Mouse (Mus musculus) hindbrain, embryonic 16.5 days (tissue): ENCODE measurements at regions not wholly inside any gene's neighbourhood (a gene's known extent, or its start where the extent isn't known, plus 50 kb on each side); places are given as distances from the start of the nearest gene placed in this dataset.

Experiments used
- ATAC-seq: fragments of 200-750 bp; cut with Nextera tagmentation; 2 replicates; pipeline ENCODE4 v1.8.0; 2017; ENCODE audit warnings: moderate TSS enrichment, moderate library complexity
- H3K27ac ChIP-seq: fragments of 300-500 bp; sonication (generic); 2 replicates; pipeline ENCODE4 v1.5.1; 2014; ENCODE audit warnings: low read depth, mild to moderate bottlenecking, control low read depth, low read length, moderate library complexity
- H3K27me3 ChIP-seq: fragments of 300-500 bp; sonication (generic); replicated peaks from 2 replicates; pipeline ENCODE4 v1.6.1; 2014; ENCODE audit warnings: low read length; ENCODE audit not compliant: control insufficient read depth, insufficient read depth
- H3K36me3 ChIP-seq: fragments of 300-500 bp; sonication (generic); 2 replicates; pipeline ENCODE4 v1.6.1; 2014; ENCODE audit warnings: mild to moderate bottlenecking, low read length, moderate library complexity, mixed read lengths; ENCODE audit not compliant: control insufficient read depth, insufficient read depth
- H3K4me1 ChIP-seq: fragments of 300-500 bp; sonication (generic); 2 replicates; pipeline ENCODE4 v1.6.1; 2014; ENCODE audit warnings: low read depth, low read length; ENCODE audit not compliant: control insufficient read depth, insufficient read depth
- H3K4me2 ChIP-seq: fragments of 300-500 bp; sonication (generic); 2 replicates; pipeline ENCODE4 v1.6.1; 2014; ENCODE audit warnings: mild to moderate bottlenecking, low read length, control low read depth, moderate library complexity
- H3K4me3 ChIP-seq: fragments of 300-500 bp; sonication (generic); 2 replicates; pipeline ENCODE4 v1.5.1; 2014; ENCODE audit warnings: mild to moderate bottlenecking, low read length, control low read depth, moderate library complexity
- H3K9ac ChIP-seq: fragments of 300-500 bp; sonication (generic); 2 replicates; pipeline ENCODE4 v1.6.1; 2014; ENCODE audit warnings: low read depth, mild to moderate bottlenecking, control low read depth, low read length, moderate library complexity
- H3K9me3 ChIP-seq: fragments of 300-500 bp; sonication (generic); 2 replicates; pipeline ENCODE4 v1.6.1; 2014; ENCODE audit warnings: mild to moderate bottlenecking, low read length, moderate library complexity; ENCODE audit not compliant: control insufficient read depth
- WGBS: fragments of 180-500 bp; shearing (Covaris S2); extraction: QIAGEN DNeasy Blood & Tissue Kit; methylation state at CpG from one replicate; pipeline ENCODE4 v1.1.7; 2014; 5-methylcytosine and 5-hydroxymethylcytosine counted together

- no peaks in the 10 kb centered on the region for H3K9me3 ChIP-seq
- no peak overlapping the region for H3K4me2 ChIP-seq
- WGBS: 19% methylated on average over 7 of the region's 7 CpGs
- peaks cover 5% of the 10 kb centered on the region; the same call in 1 of the 2 replicates for H3K4me1 ChIP-seq
- H3K27ac ChIP-seq: no peak overlapping the region
- H3K9ac ChIP-seq: no peak overlapping the region
- peak; percentile 76 for ATAC-seq
- no peaks in the 10 kb centered on the region for H3K36me3 ChIP-seq
- no peaks in the 10 kb centered on the region for H3K27me3 ChIP-seq
- H3K4me3 ChIP-seq: no peak overlapping the region
Measured at GRCm38 (mm10) chr5:43094329-43094898, 138.6 kb upstream of the Cpeb2 start.

DNA sequence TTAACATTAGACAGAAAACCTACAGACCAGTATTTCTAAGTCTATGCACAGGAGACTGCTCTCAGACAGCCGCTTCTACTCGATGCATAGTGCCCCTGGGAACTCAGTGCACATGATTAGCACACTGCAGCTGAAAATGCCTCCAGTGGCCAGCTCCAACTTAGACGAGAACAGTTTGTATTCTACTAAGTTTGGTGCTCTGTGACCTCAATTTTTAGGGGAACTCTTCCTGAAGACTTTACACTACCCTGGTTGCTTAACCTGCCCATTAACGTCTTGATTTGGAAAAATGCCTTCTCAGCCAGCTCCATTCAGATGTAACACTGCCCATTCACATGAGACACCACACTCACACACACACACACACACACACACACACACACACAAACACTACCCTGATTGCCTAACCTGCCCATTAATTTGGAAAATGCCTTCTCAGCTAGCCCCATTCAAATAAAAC lies 130.9 kb upstream of the Cpeb2 start:
- H3K4me2 ChIP-seq: no peak overlapping the region
- no peaks in the 10 kb centered on the region for H3K9me3 ChIP-seq
- WGBS: 23% methylated on average over 4 of the region's 4 CpGs
- ATAC-seq: no peak; the same call in 1 of the 2 replicates
- no peaks in the 10 kb centered on the region for H3K36me3 ChIP-seq
- H3K4me1 ChIP-seq: peaks cover 3% of the 10 kb centered on the region
- no peak overlapping the region for H3K27ac ChIP-seq
- no peak overlapping the region for H3K9ac ChIP-seq
- no peaks in the 10 kb centered on the region for H3K27me3 ChIP-seq
- no peak overlapping the region for H3K4me3 ChIP-seq

DNA sequence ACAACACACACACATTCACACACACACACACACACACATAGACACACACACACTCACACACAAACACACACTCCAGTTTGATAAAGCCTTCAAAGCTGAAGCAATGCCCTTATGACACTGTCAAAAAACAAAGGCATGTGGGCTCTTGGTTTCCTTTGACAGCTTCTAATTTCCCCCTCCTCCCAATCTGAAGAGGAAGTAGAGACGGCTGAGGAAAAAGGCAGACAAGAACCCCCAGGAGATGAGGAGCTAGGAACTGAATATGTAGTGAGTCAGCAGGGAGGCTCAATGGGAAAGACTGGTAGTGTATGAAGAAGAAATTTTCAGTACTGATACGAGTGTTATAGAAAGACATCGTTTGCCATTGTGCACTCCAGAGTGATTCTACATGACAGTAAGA lies 130.4 kb upstream of the Cpeb2 start:
- Histone ChIP-seq H3K27me3 (no peaks in the 10 kb centered on the region), H3K9me3 (no peaks in the 10 kb centered on the region), H3K4me2 (no peak overlapping the region), H3K4me1 (peaks cover 3% of the 10 kb centered on the region), H3K36me3 (no peaks in the 10 kb centered on the region), H3K27ac (no peak overlapping the region), H3K4me3 (no peak overlapping the region), H3K9ac (no peak overlapping the region)
- WGBS: 50% methylated on average over 3 of the region's 3 CpGs
- ATAC-seq: no peak

- no peaks in the 10 kb centered on the region for H3K9me3 ChIP-seq
- H3K4me1 ChIP-seq: peaks cover 3% of the 10 kb centered on the region
- H3K4me2 ChIP-seq: no peak overlapping the region
- peak; percentile 43; the same call in 1 of the 2 replicates for ATAC-seq
- no peak overlapping the region for H3K27ac ChIP-seq
- no peak overlapping the region for H3K9ac ChIP-seq
- no peaks in the 10 kb centered on the region for H3K36me3 ChIP-seq
- WGBS: 65% methylated on average over 7 of the region's 7 CpGs
- no peaks in the 10 kb centered on the region for H3K27me3 ChIP-seq
- H3K4me3 ChIP-seq: no peak overlapping the region
Measured at GRCm38 (mm10) chr5:43103728-43104127, 129.2 kb upstream of the Cpeb2 start.

DNA sequence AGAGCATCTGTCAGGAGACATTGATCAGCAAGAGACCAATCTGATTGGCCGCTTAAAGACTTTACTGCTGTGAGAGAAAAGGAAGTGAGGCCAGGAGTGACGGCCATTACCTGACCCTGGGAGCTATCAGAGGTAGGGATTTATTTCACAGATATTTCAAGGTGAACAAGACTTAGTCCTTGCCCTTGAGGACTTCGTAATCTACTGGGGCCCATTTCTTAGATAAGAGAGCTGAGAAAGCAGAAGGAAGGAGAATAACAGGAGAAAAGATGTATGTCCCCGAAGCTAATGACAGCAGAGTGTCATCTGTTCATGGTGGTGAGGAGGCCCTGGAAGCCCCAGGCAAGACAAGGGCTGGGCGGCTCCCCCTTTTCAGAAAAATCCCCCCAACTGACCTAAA lies 127.4 kb upstream of the Cpeb2 start:
- ATAC-seq: no peak
- peaks cover 3% of the 10 kb centered on the region for H3K4me1 ChIP-seq
- H3K4me2 ChIP-seq: no peak overlapping the region
- H3K27ac ChIP-seq: no peak overlapping the region
- H3K9ac ChIP-seq: no peak overlapping the region
- no peak overlapping the region for H3K4me3 ChIP-seq
- no peaks in the 10 kb centered on the region for H3K9me3 ChIP-seq
- H3K36me3 ChIP-seq: no peaks in the 10 kb centered on the region
- H3K27me3 ChIP-seq: no peaks in the 10 kb centered on the region
- 85% methylated on average over 5 of the region's 5 CpGs for WGBS

DNA sequence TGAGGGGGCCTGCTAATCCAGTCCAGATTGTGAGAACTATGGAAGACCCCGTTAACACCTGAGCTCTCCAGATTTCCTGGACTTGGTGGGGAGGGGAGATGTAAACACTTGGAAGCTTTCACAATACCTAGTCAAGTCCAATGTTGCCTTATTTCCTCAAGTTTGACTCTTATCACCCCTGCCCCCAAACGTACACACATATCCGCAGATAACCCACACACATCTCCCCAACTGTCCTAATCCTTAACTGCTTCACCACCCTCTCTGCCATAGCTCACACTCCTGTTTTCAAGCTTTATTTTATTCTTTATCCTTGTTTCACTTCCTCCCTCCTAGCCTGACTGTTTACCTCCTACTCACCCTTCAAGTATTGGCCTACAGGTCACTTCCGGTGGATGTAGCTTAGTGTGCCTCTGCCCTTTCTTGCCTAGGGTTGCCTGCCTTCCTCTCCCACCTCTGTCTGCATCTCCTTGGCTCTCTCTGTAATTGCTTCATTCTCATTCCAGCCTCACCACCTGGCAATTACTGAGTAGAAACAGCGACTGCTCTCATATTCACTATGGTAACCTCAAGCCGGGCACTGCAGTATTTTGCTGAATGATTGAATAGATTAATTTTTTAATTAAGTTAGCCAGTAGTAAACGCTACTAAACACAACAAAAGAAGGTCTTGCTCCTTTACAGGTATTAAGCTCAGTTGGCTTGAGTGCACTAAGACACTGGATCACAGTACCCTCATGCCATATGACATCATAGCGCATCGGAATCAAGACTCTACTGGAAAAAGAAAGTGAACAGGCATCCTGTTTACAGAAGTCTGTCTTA lies 125.3 kb upstream of the Cpeb2 start:
- Histone ChIP-seq H3K27me3 (no peaks in the 10 kb centered on the region), H3K36me3 (no peaks in the 10 kb centered on the region), H3K9ac (no peak overlapping the region), H3K4me1 (no peaks in the 10 kb centered on the region; the same call in 1 of the 2 replicates), H3K27ac (no peak overlapping the region), H3K9me3 (no peaks in the 10 kb centered on the region), H3K4me2 (no peak overlapping the region), H3K4me3 (no peak overlapping the region)
- peak; percentile 55 for ATAC-seq
- WGBS: 62% methylated on average over 9 of the region's 9 CpGs

- no peak overlapping the region for H3K4me2 ChIP-seq
- no peak overlapping the region for H3K9ac ChIP-seq
- H3K4me3 ChIP-seq: no peak overlapping the region
- no peaks in the 10 kb centered on the region for H3K27me3 ChIP-seq
- WGBS: 55% methylated on average over 2 of the region's 2 CpGs
- no peaks in the 10 kb centered on the region for H3K36me3 ChIP-seq
- ATAC-seq: peak; percentile 60
- H3K27ac ChIP-seq: no peak overlapping the region
- no peaks in the 10 kb centered on the region for H3K9me3 ChIP-seq
- H3K4me1 ChIP-seq: no peaks in the 10 kb centered on the region; the same call in 1 of the 2 replicates
Measured at GRCm38 (mm10) chr5:43108260-43108589, 124.7 kb upstream of the Cpeb2 start.

- Histone ChIP-seq H3K4me2 (no peak overlapping the region), H3K4me1 (no peaks in the 10 kb centered on the region; the same call in 1 of the 2 replicates), H3K4me3 (no peak overlapping the region), H3K27ac (no peak overlapping the region), H3K9ac (no peak overlapping the region), H3K36me3 (no peaks in the 10 kb centered on the region), H3K9me3 (no peaks in the 10 kb centered on the region), H3K27me3 (no peaks in the 10 kb centered on the region)
- WGBS: 82% methylated on average over 5 of the region's 5 CpGs
- no peak for ATAC-seq
Measured at GRCm38 (mm10) chr5:43110122-43110521, 122.8 kb upstream of the Cpeb2 start.

GRCm38 (mm10) chr5:43111740-43112139 lies 121.2 kb upstream of the Cpeb2 start:
- 76% methylated on average over 2 of the region's 2 CpGs for WGBS
- no peaks in the 10 kb centered on the region for H3K9me3 ChIP-seq
- no peak overlapping the region for H3K4me3 ChIP-seq
- no peak overlapping the region for H3K4me2 ChIP-seq
- no peaks in the 10 kb centered on the region; the same call in 1 of the 2 replicates for H3K4me1 ChIP-seq
- ATAC-seq: no peak
- H3K9ac ChIP-seq: no peak overlapping the region
- H3K36me3 ChIP-seq: no peaks in the 10 kb centered on the region
- no peaks in the 10 kb centered on the region for H3K27me3 ChIP-seq
- no peak overlapping the region for H3K27ac ChIP-seq
